Mouse (Mus musculus) limb, embryonic 12.5 days (tissue): ENCODE measurements around the gene Cdc34. TPM values are rescaled to one million over a fixed set of nuclear protein-coding genes. Genes with fewer than 3 reads are reported as not detected.
A peak's percentile ranks its signal among the peaks of the same experiment; 100 is the strongest.

Source experiments
- ATAC-seq: fragments of 200-750 bp; cut with Nextera tagmentation; 2 replicates; pipeline ENCODE4 v1.8.0; 2017; ENCODE audit warnings: low read depth, moderate TSS enrichment; ENCODE audit not compliant: insufficient number of reproducible peaks, insufficient read depth, low FRiP score, low TSS enrichment
- H3K27ac ChIP-seq: fragments of 300-500 bp; sonication (generic); 2 replicates; pipeline ENCODE4 v1.5.1; 2016; ENCODE audit warnings: mild to moderate bottlenecking, moderate library complexity
- H3K27me3 ChIP-seq: fragments of 300-500 bp; sonication (generic); 2 replicates; pipeline ENCODE4 v1.6.1; 2016; ENCODE audit warnings: mild to moderate bottlenecking, moderate library complexity
- H3K36me3 ChIP-seq: fragments of 300-500 bp; sonication (generic); 2 replicates; pipeline ENCODE4 v1.6.1; 2016; ENCODE audit warnings: mild to moderate bottlenecking, moderate library complexity
- H3K4me1 ChIP-seq: fragments of 300-500 bp; sonication (generic); replicated peaks from 2 replicates; pipeline ENCODE4 v1.6.1; 2016
- H3K4me2 ChIP-seq: fragments of 300-500 bp; sonication (generic); 2 replicates; pipeline ENCODE4 v1.6.1; 2016; ENCODE audit warnings: mild to moderate bottlenecking, moderate library complexity
- H3K4me3 ChIP-seq: fragments of 300-500 bp; sonication (generic); replicated peaks from 2 replicates; pipeline ENCODE4 v1.5.1; 2016; ENCODE audit warnings: mild to moderate bottlenecking
- H3K9ac ChIP-seq: fragments of 300-500 bp; sonication (generic); replicated peaks from 2 replicates; pipeline ENCODE4 v1.6.1; 2016; ENCODE audit warnings: mild to moderate bottlenecking, moderate library complexity
- H3K9me3 ChIP-seq: fragments of 300-500 bp; sonication (generic); 2 replicates; pipeline ENCODE4 v1.6.1; 2016; ENCODE audit warnings: mild to moderate bottlenecking, moderate library complexity
- WGBS: fragments of 180-500 bp; shearing (Covaris S2); methylation state at CpG from one replicate; pipeline ENCODE4 v1.1.7; 2016; 5-methylcytosine and 5-hydroxymethylcytosine counted together
- polyA plus RNA-seq: library from polyadenylated mRNA; unstranded; fragments of >200 nt; fragmentation: Nextera tagmentation; extraction: Ambion mirVana; gene quantifications from 2 replicates; pipeline ENCODE4 v1.2.1, GENCODE M21; 2016

The Cdc34 gene
- polyA plus RNA-seq, 1 experiment from 2014 or later: 149 TPM

GRCm38 (mm10) chr10:79686219-79686618 is 4.2 kb downstream of the Cdc34 start:
- Histone ChIP-seq H3K9ac (no peak overlapping the region), H3K4me3 (no peak overlapping the region), H3K36me3 (peaks cover 59% of the 10 kb centered on the region), H3K9me3 (no peaks in the 10 kb centered on the region), H3K4me1 (peaks cover 14% of the 10 kb centered on the region), H3K4me2 (no peak overlapping the region), H3K27me3 (no peaks in the 10 kb centered on the region), H3K27ac (no peak overlapping the region)
- ATAC-seq: no peak
- 85% methylated on average over 2 of the region's 2 CpGs for WGBS

- no peak overlapping the region for H3K27ac ChIP-seq
- H3K36me3 ChIP-seq: peaks cover 59% of the 10 kb centered on the region
Observed at GRCm38 (mm10) chr10:79686691-79687090, 4.7 kb downstream of the Cdc34 start.

GRCm38 (mm10) chr10:79687513-79687912 is 5.5 kb downstream of the Cdc34 start:
- peaks cover 59% of the 10 kb centered on the region for H3K36me3 ChIP-seq
- no peak overlapping the region for H3K9ac ChIP-seq
- no peak overlapping the region for H3K27ac ChIP-seq
- H3K4me1 ChIP-seq: peaks cover 13% of the 10 kb centered on the region
- 0 out of 2 replicates have a peak, but pooled peaks cover 7% of the 10 kb centered on the region for H3K9me3 ChIP-seq
- 98% methylated on average over 6 of the region's 6 CpGs for whole genome bisulfite sequencing
- no peaks in the 10 kb centered on the region for H3K27me3 ChIP-seq
- ATAC-seq: no peak
- H3K4me3 ChIP-seq: no peak overlapping the region
- H3K4me2 ChIP-seq: no peak overlapping the region

More at GRCm38 (mm10) chr10:79686691-79687090, 4.7 kb downstream of the Cdc34 start:
- ATAC-seq: no peak
- peaks cover 13% of the 10 kb centered on the region for H3K4me1 ChIP-seq
- H3K9ac ChIP-seq: no peak overlapping the region
- H3K4me3 ChIP-seq: no peak overlapping the region
- 0 out of 2 replicates have a peak, but pooled peaks cover under 1% of the 10 kb centered on the region for H3K9me3 ChIP-seq
- 95% methylated on average over 1 of the region's 1 CpGs for WGBS
- no peak overlapping the region for H3K4me2 ChIP-seq
- H3K27me3 ChIP-seq: no peaks in the 10 kb centered on the region

GRCm38 (mm10) chr10:79688720-79689119 is 6.7 kb downstream of the Cdc34 start, which contains the start of gene Gzmm:
TSS of gene Gzmm (plus strand) at chr10:79689020.
- Histone ChIP-seq H3K4me1 (peaks cover 4% of the 10 kb centered on the region), H3K4me3 (no peak within 1 kb of the TSS), H3K4me2 (no peak within 1 kb of the TSS), H3K36me3 (peaks cover 59% of the 10 kb centered on the region), H3K27ac (no peak within 1 kb of the TSS), H3K9ac (no peak within 1 kb of the TSS), H3K9me3 (0 out of 2 replicates have a peak, but pooled peaks cover 7% of the 10 kb centered on the region), H3K27me3 (no peaks in the 10 kb centered on the region)
- ATAC-seq: no peak
- 80% methylated on average over 4 of the region's 4 CpGs for WGBS

- no peak overlapping the region for H3K4me3 ChIP-seq
- H3K9ac ChIP-seq: no peak overlapping the region
- H3K4me2 ChIP-seq: no peak overlapping the region
- peaks cover 57% of the 10 kb centered on the region for H3K36me3 ChIP-seq
- no peaks in the 10 kb centered on the region for H3K27me3 ChIP-seq
- 0 out of 2 replicates have a peak, but pooled peaks cover 7% of the 10 kb centered on the region for H3K9me3 ChIP-seq
- no peaks in the 10 kb centered on the region; the same call in 1 of the 2 replicates for H3K4me1 ChIP-seq
- no peak overlapping the region for H3K27ac ChIP-seq
- WGBS: 97% methylated on average over 3 of the region's 3 CpGs
- no peak for ATAC-seq
Observed at GRCm38 (mm10) chr10:79689178-79689577, 7.2 kb downstream of the Cdc34 start.

- Histone ChIP-seq H3K27me3 (no peaks in the 10 kb centered on the region), H3K9ac (no peak overlapping the region), H3K4me2 (no peak overlapping the region), H3K4me3 (no peak overlapping the region), H3K9me3 (0 out of 2 replicates have a peak, but pooled peaks cover 7% of the 10 kb centered on the region), H3K4me1 (peaks cover 18% of the 10 kb centered on the region), H3K36me3 (peaks cover 28% of the 10 kb centered on the region), H3K27ac (no peak overlapping the region)
- WGBS: 96% methylated on average over 2 of the region's 2 CpGs
- ATAC-seq: no peak
Observed at GRCm38 (mm10) chr10:79691986-79692548, 10.1 kb downstream of the Cdc34 start.

GRCm38 (mm10) chr10:79693580-79694378 is 11.8 kb downstream of the Cdc34 start:
- no peak overlapping the region for H3K4me2 ChIP-seq
- ATAC-seq: no peak
- no peak overlapping the region for H3K27ac ChIP-seq

GRCm38 (mm10) chr10:79694379-79694655 is 12.3 kb downstream of the Cdc34 start:
- peaks cover 5% of the 10 kb centered on the region for H3K36me3 ChIP-seq
- WGBS: 84% methylated on average over 6 of the region's 6 CpGs
- H3K4me2 ChIP-seq: no peak overlapping the region
- peaks cover 18% of the 10 kb centered on the region for H3K4me1 ChIP-seq
- no peaks in the 10 kb centered on the region for H3K27me3 ChIP-seq
- ATAC-seq: no peak
- no peak overlapping the region for H3K4me3 ChIP-seq
- H3K27ac ChIP-seq: no peak overlapping the region
- no peak overlapping the region for H3K9ac ChIP-seq
- H3K9me3 ChIP-seq: 0 out of 2 replicates have a peak, but pooled peaks cover 7% of the 10 kb centered on the region

More at GRCm38 (mm10) chr10:79693580-79694378, 11.8 kb downstream of the Cdc34 start:
- Histone ChIP-seq H3K36me3 (peaks cover 11% of the 10 kb centered on the region), H3K9me3 (0 out of 2 replicates have a peak, but pooled peaks cover 7% of the 10 kb centered on the region), H3K4me3 (no peak overlapping the region), H3K9ac (no peak overlapping the region), H3K27me3 (no peaks in the 10 kb centered on the region), H3K4me1 (peaks cover 18% of the 10 kb centered on the region)
- WGBS: 75% methylated on average over 12 of the region's 12 CpGs

- Histone ChIP-seq H3K4me2 (peak overlapping the region; percentile 40), H3K9ac (no peak overlapping the region)
Observed at GRCm38 (mm10) chr10:79695231-79696128, 13.5 kb downstream of the Cdc34 start.

GRCm38 (mm10) chr10:79696129-79696651 is 14.2 kb downstream of the Cdc34 start:
- H3K4me3 ChIP-seq: no peak overlapping the region
- WGBS: 41% methylated on average over 9 of the region's 9 CpGs

More at GRCm38 (mm10) chr10:79695231-79696128, 13.5 kb downstream of the Cdc34 start:
- Histone ChIP-seq H3K9me3 (0 out of 2 replicates have a peak, but pooled peaks cover 7% of the 10 kb centered on the region), H3K4me1 (peaks cover 18% of the 10 kb centered on the region), H3K27me3 (no peaks in the 10 kb centered on the region), H3K27ac (peak overlapping the region; percentile 90), H3K4me3 (no peak overlapping the region), H3K36me3 (no peaks in the 10 kb centered on the region)
- 67% methylated on average over 13 of the region's 13 CpGs for WGBS
- no peak for ATAC-seq

More at GRCm38 (mm10) chr10:79696129-79696651, 14.2 kb downstream of the Cdc34 start:
- Histone ChIP-seq H3K27ac (peak overlapping the region; percentile 90), H3K9me3 (0 out of 2 replicates have a peak, but pooled peaks cover 7% of the 10 kb centered on the region), H3K4me1 (peaks cover 25% of the 10 kb centered on the region), H3K4me2 (peak overlapping the region; percentile 40), H3K9ac (no peak overlapping the region), H3K36me3 (no peaks in the 10 kb centered on the region), H3K27me3 (no peaks in the 10 kb centered on the region)
- ATAC-seq: 0 out of 2 replicates have a peak, but pooled peaks have one; percentile 33
